Mouse (Mus musculus): ENCODE measurements at regions not wholly inside any gene's neighbourhood (a gene's known extent, or its start where the extent isn't known, plus 50 kb on each side); places are given as distances from the start of the nearest gene placed in this dataset.

GRCm38 (mm10) chr1:137428110-137428509, 467.9 kb upstream of the Nr5a2 start:
- TF ChIP-seq CTCF (IDR thresholded peaks at IDR 0.05; ENCODE audit: low read depth) (no peak), EP300 (IDR thresholded peaks at IDR 0.05; ENCODE audit: low read depth) (no peak)
